Mouse (Mus musculus) urinary bladder, postnatal 25 days (tissue): ENCODE measurements around the gene Gm20532.

Experiments used
- DNase-seq: peaks from one replicate; pipeline ENCODE4 v3.0.0; 2022; ENCODE audit warnings: low spot score

The Gm20532 gene

DNA sequence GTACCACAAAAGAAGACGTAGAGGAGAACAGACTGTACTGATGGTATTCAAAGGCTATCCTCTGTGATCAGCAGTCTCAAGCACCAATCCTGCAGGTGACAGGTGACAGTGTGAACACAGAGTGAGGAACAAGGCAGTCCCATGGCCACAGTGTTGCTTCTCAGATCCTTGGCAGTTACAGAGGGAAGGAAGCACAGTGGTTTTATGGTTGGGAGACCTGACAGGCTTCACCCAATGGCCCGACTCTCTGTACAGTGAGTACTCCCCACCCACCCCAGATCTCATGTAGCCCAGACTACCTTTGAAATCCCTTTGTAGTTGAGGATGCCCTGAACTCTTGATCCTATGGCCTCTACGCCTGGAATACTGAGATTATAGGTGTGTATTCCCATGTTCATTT, 39.0 kb downstream of the Gm20532 start:
- no peak for DNase-seq

DNA sequence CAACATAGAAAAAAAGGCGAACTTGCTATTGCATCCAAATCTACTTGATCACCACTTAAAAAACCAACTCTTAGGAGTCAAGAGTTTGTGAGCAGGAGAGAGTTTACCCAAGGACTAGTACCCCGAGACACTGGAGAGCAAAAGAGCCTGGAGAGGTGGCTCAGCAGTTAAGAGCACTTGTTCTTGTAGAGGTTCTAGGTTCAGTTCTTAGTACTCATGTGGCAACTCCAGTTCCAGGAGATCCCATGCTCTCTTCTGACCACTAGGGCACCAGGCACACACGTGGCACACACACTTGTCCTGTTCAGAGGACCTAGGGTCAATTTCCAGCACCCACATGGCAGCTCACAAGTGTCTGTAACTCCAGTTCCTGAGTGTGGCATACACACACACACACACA, 39.6 kb downstream of the Gm20532 start:
- DNase-seq: no peak

DNA sequence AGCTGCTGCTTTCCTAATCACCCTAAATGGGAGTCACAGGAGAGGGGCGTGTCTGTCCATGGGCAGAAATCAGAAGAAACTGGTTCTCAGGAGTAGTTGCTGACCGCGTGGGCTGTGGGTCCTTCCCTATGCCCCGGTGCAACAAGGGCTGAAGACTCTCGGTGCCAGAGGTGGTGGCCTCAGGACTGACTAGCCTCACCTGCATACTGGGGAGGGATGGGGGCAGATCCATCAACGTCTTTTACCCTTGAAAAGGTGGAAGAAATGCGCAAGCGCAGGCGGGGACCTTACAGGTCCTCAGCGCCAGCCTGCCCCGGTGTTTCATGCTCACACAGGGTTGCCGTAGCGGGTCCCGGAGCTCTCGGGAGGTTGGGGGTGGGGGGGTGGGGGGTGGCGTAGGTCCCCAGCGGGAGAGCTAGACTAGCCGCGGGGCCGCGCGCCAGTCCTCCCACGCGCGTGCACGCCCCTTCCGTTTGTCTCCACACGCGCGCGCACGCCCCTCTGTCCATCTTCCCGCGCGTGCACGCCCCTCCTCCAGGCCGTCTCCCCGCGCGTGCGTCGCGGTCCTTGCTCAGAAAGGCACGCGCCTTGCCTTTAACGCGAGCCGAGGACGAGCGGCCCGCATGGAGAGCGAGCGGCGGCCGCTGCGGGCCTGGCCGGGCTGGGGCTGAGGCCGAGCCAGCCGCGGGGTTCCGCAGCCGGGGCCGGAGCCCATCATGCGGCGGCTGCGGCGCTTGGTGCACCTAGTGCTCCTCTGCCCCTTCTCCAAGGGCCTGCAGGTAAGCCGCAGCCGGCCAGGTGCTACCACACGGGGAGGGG, 41.7 kb downstream of the Gm20532 start, which contains the start of gene Fam69b:
TSS of gene Fam69b (plus strand) at position 537 of the 819 bp plus-strand sequence.
- DNase-seq: peak; percentile 67

DNA sequence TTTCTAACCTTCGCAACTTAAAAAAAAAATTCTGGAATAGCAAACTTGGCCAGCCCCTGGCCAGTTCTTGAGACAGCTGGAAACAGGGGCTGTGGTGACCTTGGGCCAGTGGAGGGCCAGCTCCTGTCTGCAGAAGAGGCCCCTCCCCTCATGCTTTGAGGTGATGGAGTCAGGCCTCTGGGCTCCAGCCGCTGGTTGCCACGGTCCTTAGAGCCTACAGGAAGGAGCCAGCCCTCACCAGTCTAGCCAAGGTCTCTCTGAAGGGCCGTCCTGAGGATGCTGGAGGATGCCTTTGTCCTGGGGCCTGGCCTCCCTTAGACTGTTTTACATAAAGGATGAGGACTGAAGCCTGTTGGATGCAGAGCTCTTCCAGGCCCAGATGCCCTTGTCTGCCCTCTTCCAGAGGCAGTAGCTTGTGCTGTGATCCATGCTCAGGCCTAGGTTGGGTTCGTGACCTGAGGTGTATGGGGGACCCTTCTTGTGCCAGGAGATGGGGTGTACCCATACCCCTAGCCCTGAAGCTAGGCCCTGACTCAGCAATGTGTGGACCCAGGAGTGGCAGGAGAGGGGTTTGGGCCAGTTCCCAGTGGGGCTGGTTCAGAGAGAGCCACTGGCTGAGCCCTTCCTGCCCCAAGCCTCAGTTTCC, 42.5 kb downstream of the Gm20532 start:
- DNase-seq: no peak

DNA sequence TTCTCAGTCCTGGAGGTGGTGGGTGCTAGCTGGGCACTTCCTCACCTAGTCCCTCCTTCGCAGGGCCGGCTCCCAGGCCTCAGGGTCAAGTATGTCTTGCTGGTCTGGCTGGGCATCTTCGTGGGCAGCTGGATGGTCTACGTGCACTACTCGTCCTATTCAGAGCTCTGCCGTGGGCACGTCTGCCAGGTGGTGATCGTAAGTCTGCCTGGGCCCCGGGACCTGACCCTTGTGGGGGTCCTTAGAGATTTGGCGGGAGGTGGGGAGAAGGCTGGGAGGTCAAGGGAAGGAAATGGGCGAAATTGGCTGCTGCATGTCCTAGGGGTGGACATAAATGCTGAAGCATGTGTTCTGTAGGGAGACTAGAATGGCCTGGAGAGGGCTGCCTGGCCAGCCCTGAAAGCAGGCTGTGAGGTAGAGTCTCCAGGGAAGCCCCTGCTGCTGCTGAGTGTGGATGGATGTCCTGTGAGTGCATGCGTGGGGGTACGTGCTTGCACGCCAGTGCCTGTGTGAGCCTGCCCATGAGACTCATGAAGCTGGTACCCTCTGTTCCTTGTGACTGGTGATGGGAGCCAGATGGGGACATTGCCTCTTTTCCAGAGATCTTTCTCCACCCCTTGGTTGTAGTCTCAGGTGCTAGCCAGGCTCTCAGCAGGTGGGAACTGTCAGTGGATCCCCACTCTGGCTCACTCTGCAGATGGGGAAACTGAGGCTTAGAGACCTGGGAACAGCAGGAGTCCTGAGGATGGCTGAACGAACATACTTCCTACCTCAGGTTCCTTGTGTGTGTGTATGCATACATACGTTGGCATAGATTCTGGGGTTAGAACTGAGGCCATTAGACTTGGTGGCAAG, 46.3 kb downstream of the Gm20532 start:
- no peak for DNase-seq

DNA sequence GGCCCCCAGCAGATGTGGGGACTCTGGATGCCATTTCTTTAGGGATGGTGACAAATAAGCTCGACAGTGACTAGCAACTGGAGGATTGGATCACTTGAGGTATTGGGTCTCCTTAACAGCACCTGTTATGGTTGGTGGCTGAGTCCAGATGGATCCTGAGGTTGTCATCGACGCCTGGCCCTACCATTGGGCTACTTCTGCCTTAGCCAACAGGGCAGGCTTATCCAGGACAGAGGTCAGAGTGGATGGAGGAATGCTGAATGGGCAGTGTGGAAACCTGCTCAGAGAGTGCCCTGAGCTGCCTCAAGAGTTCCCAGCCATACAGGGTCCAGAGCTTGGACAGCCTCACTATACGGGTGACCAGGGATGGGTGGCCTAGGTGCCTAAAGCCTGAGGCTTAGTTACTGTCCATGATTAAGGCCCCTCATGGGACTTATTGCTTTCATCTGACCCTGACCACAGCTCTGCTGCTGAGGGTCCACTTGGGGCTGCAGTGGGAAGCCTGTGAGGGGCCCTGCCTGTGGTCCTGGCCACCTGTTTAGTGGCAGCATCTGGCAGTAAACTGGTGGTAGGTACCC, 47.6 kb downstream of the Gm20532 start:
- no peak for DNase-seq

DNA sequence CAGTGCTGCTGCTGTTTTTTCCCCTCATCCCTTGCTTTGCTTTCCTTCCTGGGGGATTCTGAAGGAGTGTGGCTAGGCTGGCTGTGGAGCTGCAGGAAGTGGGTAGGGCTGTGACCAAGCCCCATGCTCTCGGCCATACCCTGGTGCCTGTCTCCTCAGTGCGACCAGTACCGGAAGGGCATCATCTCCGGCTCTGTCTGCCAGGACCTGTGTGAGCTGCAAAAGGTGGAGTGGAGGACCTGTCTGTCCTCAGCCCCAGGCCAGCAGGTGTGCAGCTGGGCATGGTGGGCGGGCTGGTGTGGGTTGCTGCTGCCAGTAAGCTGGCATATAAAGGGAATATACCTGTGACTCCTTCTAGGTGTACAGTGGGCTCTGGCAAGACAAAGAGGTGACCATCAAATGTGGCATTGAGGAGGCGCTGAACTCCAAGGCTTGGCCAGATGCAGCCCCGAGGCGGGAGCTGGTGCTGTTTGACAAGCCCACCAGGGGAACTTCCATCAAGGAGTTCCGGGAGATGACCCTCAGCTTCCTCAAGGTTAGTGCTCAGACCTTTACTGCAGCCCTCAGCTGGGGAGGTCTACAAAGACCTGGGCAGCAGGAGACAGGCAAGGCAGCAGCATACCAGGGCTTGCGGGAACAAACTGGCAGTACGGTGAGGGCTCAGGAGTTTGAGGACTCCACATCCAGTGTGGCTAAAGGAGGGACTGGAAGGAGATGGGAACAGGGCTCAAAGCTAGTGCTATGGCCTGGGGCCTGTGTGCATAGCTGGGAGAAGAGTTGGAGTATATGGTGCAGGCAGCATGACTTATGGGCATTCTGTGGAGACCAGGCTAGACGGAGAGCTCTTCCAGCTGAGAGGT, 48.4 kb downstream of the Gm20532 start:
- DNase-seq: no peak

DNA sequence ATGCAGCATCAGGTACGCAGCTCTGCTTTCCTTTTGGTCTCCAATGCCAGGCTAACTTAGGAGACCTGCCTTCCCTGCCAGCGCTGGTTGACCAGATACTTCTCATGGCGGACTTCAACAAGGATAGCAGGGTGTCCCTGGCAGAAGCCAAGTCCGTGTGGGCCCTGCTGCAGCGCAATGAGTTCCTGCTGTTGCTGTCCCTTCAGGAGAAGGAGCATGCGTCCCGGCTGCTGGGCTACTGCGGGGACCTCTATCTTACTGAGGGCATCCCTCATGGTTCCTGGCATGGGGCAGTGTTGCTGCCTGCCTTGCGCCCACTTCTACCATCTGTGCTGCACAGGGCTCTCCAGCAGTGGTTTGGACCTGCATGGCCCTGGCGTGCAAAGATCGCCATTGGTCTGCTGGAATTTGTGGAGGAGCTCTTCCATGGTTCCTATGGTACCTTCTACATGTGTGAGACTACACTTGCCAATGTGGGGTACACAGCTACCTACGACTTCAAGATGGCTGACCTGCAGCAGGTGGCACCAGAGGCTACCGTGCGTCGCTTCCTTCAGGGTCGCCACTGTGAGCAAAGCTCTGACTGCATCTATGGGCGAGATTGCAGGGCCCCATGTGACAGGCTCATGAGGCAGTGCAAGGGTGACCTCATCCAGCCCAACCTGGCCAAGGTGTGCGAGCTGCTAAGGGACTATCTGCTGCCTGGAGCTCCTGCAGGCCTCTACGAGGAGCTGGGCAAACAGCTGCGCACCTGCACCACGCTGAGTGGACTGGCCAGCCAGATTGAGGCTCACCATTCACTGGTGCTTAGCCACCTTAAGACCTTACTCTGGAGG, 49.3 kb downstream of the Gm20532 start:
- DNase-seq: no peak

DNA sequence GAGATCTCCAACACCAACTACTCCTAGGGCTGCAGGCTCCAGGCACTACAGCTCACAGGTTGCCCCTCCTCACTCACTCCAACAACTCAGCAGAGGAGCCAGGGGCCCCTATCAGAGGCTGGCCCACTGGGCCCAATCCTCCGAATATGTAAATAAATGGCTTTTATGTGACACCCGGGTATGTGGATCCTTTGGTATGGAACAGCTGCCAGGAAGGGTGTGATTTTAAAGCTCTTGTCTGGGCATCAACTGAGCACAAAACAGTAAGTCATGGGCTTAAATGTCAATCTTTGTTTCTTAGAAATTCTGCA, 49.8 kb downstream of the Gm20532 start:
- DNase-seq: no peak

DNA sequence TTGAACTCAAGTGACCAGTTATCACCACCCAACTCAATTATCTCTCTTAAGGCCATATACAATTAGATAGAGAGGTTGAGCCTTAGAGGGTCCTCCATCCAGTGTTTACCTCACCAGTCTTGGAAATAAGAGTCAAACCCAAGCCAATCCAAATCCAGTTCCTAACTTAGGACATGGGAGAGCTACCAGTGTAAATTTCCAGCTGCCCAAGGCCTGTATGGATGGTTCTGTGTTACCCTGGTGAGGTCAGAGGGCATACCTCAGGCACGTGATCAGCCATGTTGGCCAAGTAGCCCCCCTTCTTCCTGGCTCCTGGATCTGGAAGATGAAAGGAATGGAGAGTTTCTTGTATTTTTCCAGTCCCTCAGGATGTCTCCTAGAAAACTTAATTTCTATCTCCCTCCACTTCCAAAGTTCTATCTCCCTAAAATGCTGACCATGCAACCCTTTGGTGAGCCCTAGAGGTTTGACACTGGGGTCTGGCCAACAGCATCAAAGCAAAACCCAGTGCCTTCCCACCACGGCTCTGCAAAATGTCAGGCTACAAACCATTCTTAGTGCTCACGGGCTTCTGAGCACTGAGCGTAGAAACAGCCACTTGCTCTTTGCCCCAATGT, 51.0 kb downstream of the Gm20532 start:
- no peak for DNase-seq

DNA sequence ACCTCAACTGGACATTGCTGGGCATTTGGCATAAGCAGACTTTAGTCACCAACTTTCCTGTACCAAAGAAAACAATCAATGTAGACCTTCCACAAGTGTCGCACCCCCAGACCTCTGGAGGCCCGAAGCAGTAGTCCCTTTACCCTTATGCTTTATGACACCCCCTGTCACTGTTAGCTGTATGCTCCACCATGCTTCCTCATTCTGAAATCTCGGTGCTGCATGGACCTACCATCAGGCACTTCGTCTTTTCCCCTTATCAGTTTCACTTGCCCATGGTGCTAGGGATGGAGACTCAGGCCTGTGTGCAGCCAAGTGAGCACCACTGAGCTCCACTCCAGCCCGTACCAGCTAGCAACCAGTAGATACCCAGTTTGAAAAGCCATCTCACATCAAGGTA, 51.6 kb downstream of the Gm20532 start:
- no peak for DNase-seq

DNA sequence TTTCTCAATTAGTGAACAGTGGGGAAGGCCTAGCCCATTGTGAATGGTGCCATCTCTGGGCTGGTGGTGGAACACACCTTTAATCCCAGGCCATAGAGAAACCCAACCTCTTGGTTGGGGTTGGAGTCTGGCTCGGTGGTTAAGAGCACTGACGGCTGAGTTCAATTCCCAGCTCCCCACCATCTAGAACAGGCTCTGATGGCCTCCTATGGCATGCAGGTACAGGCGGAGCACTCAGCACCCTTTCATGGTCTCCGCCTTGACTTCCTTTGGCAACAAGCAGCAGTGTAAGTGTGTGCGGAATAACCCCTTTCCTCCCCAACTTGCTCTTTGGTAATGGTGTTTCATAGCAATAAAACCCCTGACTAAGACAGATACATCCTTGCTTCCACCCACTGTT, 52.1 kb downstream of the Gm20532 start:
- DNase-seq: no peak

DNA sequence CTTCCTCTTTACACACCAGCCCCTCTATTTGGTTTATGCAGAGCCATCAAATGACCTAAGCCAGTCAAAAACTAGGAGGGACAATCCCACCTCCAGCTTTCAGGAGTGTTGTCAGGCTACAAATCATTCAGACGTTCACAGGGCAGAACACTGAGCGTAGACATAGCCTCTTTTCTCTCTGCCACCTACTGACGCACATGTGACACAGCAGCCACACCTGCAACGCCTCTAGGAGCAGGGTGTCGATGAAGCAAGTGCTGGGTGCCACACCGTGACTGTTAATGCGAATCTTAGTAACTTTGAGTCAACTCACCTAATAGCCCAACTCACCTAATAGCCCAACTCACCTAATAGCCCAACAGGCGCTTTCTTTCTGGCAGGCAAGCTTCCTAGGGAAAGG, 52.6 kb downstream of the Gm20532 start:
- no peak for DNase-seq

DNA sequence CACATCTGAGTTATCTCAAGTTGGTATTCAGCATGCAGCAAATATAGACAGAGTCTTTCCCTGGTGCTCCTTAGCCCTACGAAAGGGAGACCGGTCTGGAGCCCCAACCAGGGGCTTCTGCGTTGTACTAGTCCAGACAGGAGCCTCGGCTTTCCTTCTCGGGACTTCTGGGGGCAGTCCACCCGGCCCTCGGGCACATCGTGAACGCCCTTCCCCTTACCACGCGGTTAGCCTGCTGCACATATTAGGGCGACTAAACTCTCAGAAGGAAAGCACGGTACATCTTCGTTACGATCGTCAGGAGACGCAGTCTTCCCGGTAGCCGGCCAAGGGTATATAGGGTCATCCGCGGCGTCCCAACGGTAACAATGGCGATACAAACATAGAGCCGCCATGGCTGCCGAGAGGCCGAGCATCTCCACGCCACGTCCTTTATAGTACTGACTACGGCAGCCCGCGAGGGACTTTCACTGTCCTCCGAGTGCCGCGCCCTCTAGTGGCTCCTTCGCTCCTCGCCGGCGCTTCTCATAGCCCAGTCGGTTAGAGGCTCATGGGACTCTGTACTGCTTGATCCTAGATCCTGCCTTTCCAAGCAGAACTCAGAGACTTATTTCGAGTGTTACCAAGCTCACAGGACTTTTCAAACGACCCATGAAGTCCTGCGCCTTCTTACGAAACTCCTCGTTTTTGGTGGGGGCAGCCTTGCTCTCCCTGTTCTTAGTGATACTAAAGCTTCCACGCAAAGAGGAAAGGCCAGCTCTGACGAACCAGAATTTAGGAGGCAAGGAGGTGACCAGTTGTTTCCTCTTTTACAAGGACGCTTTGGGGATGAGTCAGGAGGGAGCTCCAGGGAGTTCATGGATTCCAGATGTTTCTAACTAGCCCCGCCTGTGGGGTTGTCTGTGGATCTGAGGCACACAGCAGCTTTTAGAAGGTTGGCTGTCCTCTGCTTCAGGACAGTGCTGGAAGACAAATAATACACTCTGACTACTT, 53.7 kb downstream of the Gm20532 start:
- DNase-seq: peak; percentile 99

DNA sequence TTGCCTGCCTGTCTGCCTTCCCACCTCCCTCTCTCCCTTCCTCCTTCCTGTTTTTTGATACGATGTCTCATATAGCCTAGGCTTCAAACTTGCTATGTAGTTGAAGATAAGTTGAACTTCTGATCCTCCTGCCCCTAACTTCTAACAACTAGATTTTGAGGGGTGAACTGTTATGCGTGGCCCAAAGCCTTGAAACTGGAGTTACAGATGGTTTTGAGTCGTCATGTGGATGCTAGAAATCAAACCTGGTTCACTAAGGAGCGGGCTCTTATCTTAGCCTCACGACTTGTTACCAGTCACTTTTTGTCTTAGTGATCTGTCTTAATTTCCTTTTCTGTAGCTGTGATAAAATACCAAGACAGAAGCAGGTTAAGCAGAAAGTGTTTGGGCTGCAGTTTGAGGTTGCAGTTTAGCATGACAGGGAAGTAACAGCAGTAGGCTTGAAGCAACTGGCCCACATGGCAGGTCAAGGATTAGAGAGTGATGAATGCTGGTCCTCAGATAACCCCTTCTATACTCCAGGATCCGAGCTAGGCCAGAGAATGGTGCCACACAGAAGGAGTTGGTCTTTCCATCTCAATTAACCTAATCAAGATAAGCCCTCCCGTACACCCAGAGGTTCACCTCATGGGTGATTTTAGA, 54.7 kb downstream of the Gm20532 start:
- DNase-seq: no peak

DNA sequence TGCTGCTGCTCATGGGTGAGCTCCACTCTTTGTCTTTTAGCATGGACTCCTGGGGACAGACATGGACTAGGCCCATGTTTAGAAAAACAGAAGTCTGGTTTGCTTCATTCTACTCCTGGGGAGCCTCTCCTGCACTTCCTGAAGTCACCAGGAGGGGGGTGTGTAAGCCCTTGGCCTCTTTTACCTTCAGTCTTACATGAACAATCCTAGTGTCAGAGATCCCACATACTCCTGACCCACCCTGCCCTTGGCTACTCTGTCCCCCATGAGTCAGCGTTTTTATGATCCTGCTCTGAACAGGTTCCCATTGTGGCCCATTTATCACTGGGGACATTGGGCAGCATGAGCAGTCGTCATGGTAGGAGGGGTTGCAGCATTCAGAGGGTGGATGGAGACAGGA, 57.5 kb downstream of the Gm20532 start:
- no peak for DNase-seq

DNA sequence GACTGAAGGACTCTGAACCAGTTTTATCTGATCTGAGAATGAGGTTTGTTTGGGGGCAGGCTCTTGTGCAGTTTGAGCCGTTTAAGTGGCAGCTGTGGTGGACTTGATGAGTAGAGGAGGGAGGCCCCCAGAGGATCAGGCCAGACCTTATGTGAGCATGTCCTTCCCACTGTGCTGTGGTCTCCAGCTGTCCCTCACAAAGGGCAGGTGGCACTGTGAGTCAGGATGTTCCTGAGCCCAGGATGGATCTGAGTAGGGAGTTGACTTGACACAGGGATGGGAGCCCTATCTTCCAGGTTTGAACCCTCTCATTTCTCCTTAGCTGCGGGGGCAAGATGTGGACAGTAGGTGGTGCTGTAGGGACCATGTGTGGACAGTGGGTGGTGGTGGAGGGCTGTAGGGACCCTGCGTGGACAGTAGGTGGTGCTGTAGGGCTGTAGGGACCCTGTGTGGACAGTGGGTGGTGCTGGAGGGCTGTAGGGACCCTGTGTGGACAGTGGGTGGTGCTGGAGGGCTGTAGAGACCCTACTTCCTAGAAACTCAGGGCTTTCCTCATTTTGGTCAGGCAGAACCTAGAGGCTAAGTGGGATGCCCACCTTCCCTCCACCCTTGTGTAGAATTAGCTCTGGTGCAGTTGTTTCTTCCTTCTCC, 60.3 kb downstream of the Gm20532 start:
- no peak for DNase-seq

DNA sequence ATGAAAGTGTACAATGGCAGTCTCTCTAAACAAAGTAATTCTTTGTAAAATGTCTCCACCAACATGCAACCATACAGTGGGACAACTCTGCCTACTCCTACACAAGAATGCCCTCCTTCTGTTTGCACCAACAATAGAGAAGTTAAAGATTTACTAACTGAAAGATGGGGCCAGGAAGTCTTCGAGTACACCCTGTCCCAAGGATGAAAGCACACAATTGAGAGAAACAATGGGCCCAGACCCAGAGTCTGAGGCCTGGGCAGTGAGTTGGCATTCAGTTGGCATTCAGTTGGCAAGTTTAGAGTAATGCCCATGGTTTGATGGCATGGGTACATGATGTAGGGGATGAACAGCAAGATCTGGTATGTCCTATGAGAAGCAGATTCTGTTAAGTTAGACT, 68.2 kb downstream of the Gm20532 start:
- no peak for DNase-seq
